Mouse (Mus musculus) B cell, adult 67 days (primary cell): Measurements from ENCODE around the gene Slc4a2. TPM values are rescaled to one million over a fixed set of nuclear protein-coding genes. Genes with fewer than 3 reads are reported as not detected.

Source experiments
- total RNA-seq, 2 experiments: library from RNA; stranded (reverse); gene quantifications; 4 replicates each; pipeline ENCODE4 v1.2.4; 2023

The Slc4a2 gene
- 10 to 100 TPM; 70.9 to 75.1 TPM for total RNA-seq

GRCm38 (mm10) chr5:24423129-24424003 lies at the start of gene Slc4a2, which contains the start of gene Cdk5:
TSS of gene Slc4a2 (plus strand) at chr5:24423837.
TSS of gene Cdk5 (minus strand) at chr5:24423530.

GRCm38 (mm10) chr5:24391864-24392263 lies 31.8 kb upstream of the Slc4a2 start, which contains the start of gene Atg9b:
TSS of gene Atg9b (minus strand) at chr5:24392143.

GRCm38 (mm10) chr5:24393392-24393997 lies 30.1 kb upstream of the Slc4a2 start, which contains the start of gene Abcb8:
TSS of gene Abcb8 (plus strand) at chr5:24393663.

GRCm38 (mm10) chr5:24413042-24413693 lies 10.5 kb upstream of the Slc4a2 start, which contains the start of gene Asic3:
TSS of gene Asic3 (plus strand) at chr5:24413392.

GRCm38 (mm10) chr5:24444746-24445427 lies 21.2 kb downstream of the Slc4a2 start, which contains the start of gene Fastk:
TSS of gene Fastk (minus strand) at chr5:24445287.

GRCm38 (mm10) chr5:24447624-24448298 lies 24.1 kb downstream of the Slc4a2 start, which contains the start of gene Tmub1:
TSS of gene Tmub1 (minus strand) at chr5:24447854.

GRCm38 (mm10) chr5:24452030-24452690 lies 28.5 kb downstream of the Slc4a2 start, which contains the start of gene Agap3:
TSS of gene Agap3 (plus strand) at chr5:24452177.

Other genes starting within 250 kb of the Slc4a2 start
- gene Kcnh2, start 72.2 kb upstream of the Slc4a2 start, total RNA-seq: not detected
- under 1 TPM in 1 of 2 experiments, not detected in 1; 0.17 TPM for gene Nos3, start 59.0 kb upstream of the Slc4a2 start, total RNA-seq
- gene Atg9b, start 31.7 kb upstream of the Slc4a2 start, total RNA-seq: not detected
- gene Abcb8, start 30.2 kb upstream of the Slc4a2 start, total RNA-seq: 10 to 100 TPM; 23.0 to 33.8 TPM
- gene Asic3, start 10.4 kb upstream of the Slc4a2 start, total RNA-seq: under 1 TPM; 0.59 to 0.84 TPM
- 10 to 100 TPM; 33.0 to 36.2 TPM for gene Cdk5, start 307 bp upstream of the Slc4a2 start, total RNA-seq
- 100 to 1,000 TPM in 1 of 2 experiments, 10 to 100 TPM in 1; 93.3 to 105 TPM for gene Fastk, start 21.4 kb downstream of the Slc4a2 start, total RNA-seq
- 10 to 100 TPM; 23.3 to 34.4 TPM for gene Tmub1, start 24.0 kb downstream of the Slc4a2 start, total RNA-seq
- 10 to 100 TPM; 49.4 to 52.4 TPM for gene Agap3, start 28.3 kb downstream of the Slc4a2 start, total RNA-seq
- not detected for gene Gbx1, start 103.4 kb downstream of the Slc4a2 start, total RNA-seq
- gene Asb10, start 117.1 kb downstream of the Slc4a2 start, total RNA-seq: not detected
- not detected for gene 4931409K22Rik, start 133.0 kb downstream of the Slc4a2 start, total RNA-seq
- 10 to 100 TPM; 41.9 to 44.9 TPM for gene Abcf2, start 153.6 kb downstream of the Slc4a2 start, total RNA-seq
- gene Chpf2, start 162.9 kb downstream of the Slc4a2 start, total RNA-seq: 10 to 100 TPM; 38.5 to 41.1 TPM
- under 1 TPM in 1 of 2 experiments, not detected in 1; 0.70 TPM for gene Smarcd3, start 200.6 kb downstream of the Slc4a2 start, total RNA-seq